Mouse (Mus musculus): ENCODE data around the gene Polg2. TPM values are rescaled to one million over a fixed set of nuclear protein-coding genes. Genes with fewer than 3 reads are reported as not detected.
"Not testable (repeated sequence)": the region's sequence is repeated elsewhere in the genome, so short reads cannot be mapped to it uniquely, and the experiment has no call there.

Polg2 gene
- polyA plus RNA-seq, 1 experiment from 2014 or later: 9.7 TPM

DNA sequence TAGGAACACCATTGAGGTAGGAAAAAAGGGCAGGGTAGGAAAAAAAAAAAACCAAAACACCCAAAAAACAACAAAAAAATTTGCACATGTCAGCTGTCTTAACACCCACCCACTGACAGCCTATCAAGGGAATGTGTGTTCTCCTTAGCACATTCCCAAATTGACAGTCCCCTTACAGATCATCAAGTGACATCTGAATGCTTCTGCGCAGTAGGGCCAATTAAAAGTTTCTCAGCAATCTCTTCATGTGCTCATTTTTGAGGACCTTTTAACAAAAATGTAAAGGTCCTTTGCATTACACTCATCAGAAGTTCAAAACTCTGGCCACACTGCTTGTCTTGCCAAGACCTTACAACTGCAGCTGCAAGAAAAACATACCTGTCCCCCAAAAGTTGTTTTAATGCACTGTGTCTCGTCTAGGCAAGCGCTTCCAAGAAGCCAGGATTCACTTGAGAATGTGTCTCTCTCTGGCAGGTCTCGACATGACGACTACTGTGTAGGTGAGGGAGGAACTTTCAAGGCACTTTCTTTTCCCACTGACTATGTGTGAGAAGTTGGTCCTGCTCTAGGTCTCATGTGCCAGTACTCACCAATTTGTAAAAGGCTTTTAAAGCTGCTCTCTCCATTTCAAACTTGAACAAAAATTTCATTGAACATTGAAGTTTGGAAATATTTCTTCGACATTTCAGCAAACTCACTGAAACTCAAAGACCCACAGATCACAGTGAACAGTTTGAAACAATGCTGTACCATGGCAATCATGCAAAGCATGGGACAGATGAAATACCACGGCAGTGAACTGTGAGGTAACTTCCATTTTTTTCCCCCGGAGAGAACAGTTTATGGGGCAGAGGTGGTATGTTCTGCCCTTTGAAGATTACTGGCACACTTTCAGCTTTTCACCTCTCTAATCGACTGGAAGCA is 3.8 kb upstream of the Polg2 start:
- ATAC-seq (ENCODE audit: low FRiP score, low TSS enrichment): no peak
- 78% methylated on average over 9 of the region's 9 CpGs for WGBS
- Histone ChIP-seq H3K4me2 (replicated peaks; ENCODE audit: low read depth, low read length) (no peak overlapping the region), H3K9me3 (ENCODE audit: low read length) (no peaks in the 10 kb centered on the region), H3K9ac (replicated peaks; ENCODE audit: low read length) (no peak overlapping the region), H3K4me1 (ENCODE audit: insufficient read depth, low read length) (peaks cover 22% of the 10 kb centered on the region), H3K4me3 (ENCODE audit: low read length) (no peak overlapping the region), H3K36me3 (ENCODE audit: insufficient read depth, low read length) (peaks cover 53% of the 10 kb centered on the region), H3K27ac (ENCODE audit: low read length) (no peak overlapping the region), H3K27me3 (ENCODE audit: insufficient read depth, low read length) (no peaks in the 10 kb centered on the region)

DNA sequence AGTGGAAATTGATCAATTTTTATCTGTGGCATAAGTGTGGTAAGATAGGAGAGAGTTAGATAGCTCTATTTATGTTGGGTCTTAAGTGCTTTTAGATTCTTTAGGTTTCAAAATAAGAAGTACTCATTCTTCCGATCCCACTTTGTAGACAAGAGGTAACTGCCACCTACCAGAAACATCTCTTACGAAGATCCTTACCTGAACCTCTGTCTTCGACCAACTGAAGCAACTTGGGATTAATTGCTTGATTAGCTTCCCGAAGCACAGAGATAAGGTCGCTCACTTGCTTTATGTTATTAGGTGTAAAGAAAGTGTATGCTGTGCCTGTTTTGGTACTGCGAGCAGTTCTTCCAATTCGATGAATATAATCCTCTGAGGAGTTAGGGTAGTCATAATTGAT is 2.9 kb upstream of the Polg2 start:
- ATAC-seq (ENCODE audit: low FRiP score, low TSS enrichment); H3K9ac ChIP-seq (replicated peaks; ENCODE audit: low read length); H3K27ac ChIP-seq (ENCODE audit: low read length); H3K27me3 ChIP-seq (ENCODE audit: insufficient read depth, low read length); H3K4me2 ChIP-seq (replicated peaks; ENCODE audit: low read depth, low read length); H3K9me3 ChIP-seq (ENCODE audit: low read length); H3K4me3 ChIP-seq (ENCODE audit: low read length): not testable (repeated sequence)
- WGBS: 88% methylated on average over 7 of the region's 7 CpGs
- peaks cover 22% of the 10 kb centered on the region for H3K4me1 ChIP-seq (ENCODE audit: insufficient read depth, low read length)
- peaks cover 53% of the 10 kb centered on the region for H3K36me3 ChIP-seq (ENCODE audit: insufficient read depth, low read length)

GRCm38 (mm10) chr11:106780590-106781220 is 1.4 kb upstream of the Polg2 start:
- no peak overlapping the region for H3K4me3 ChIP-seq (ENCODE audit: low read length)
- 0 out of 2 replicates have a peak overlapping the region, but pooled peaks have one; percentile 46 for H3K27ac ChIP-seq (ENCODE audit: low read length)
- H3K9me3 ChIP-seq (ENCODE audit: low read length): no peaks in the 10 kb centered on the region
- H3K36me3 ChIP-seq (ENCODE audit: insufficient read depth, low read length): peaks cover 51% of the 10 kb centered on the region
- WGBS: 77% methylated on average over 6 of the region's 6 CpGs
- no peak for ATAC-seq (ENCODE audit: low FRiP score, low TSS enrichment)
- H3K4me1 ChIP-seq (ENCODE audit: insufficient read depth, low read length): peaks cover 16% of the 10 kb centered on the region
- no peak overlapping the region for H3K9ac ChIP-seq (replicated peaks; ENCODE audit: low read length)
- H3K4me2 ChIP-seq (replicated peaks; ENCODE audit: low read depth, low read length): no peak overlapping the region
- no peaks in the 10 kb centered on the region for H3K27me3 ChIP-seq (ENCODE audit: insufficient read depth, low read length)

DNA sequence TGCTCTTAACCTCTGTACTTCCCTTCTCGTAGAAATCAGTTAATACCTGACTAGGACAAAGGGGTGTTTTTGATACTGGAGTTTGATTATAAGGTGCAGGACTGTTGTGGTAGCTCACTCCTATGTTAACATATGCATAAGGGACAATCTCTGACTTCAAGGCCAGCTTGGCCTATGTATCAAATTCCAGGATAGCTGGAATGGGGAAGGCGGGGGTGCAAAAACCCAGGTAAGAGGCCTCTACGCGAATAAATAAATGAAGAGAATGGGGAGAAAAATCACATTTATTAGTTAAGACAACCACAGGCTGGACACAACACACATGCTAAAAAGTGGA is 720 bp upstream of the Polg2 start:
- Histone ChIP-seq H3K27me3 (ENCODE audit: insufficient read depth, low read length) (no peaks in the 10 kb centered on the region), H3K4me2 (replicated peaks; ENCODE audit: low read depth, low read length) (peak overlapping the region; percentile 71), H3K9me3 (ENCODE audit: low read length) (no peaks in the 10 kb centered on the region), H3K4me1 (ENCODE audit: insufficient read depth, low read length) (peaks cover 11% of the 10 kb centered on the region; the same call in 1 of the 2 replicates), H3K36me3 (ENCODE audit: insufficient read depth, low read length) (peaks cover 49% of the 10 kb centered on the region), H3K4me3 (ENCODE audit: low read length) (peak overlapping the region; percentile 61), H3K9ac (replicated peaks; ENCODE audit: low read length) (peak overlapping the region; percentile 80; the same call in 1 of the 2 replicates), H3K27ac (ENCODE audit: low read length) (peak overlapping the region; percentile 95)
- no peak; the same call in 1 of the 2 replicates for ATAC-seq (ENCODE audit: low FRiP score, low TSS enrichment)
- WGBS: 61% methylated on average over 4 of the region's 4 CpGs

DNA sequence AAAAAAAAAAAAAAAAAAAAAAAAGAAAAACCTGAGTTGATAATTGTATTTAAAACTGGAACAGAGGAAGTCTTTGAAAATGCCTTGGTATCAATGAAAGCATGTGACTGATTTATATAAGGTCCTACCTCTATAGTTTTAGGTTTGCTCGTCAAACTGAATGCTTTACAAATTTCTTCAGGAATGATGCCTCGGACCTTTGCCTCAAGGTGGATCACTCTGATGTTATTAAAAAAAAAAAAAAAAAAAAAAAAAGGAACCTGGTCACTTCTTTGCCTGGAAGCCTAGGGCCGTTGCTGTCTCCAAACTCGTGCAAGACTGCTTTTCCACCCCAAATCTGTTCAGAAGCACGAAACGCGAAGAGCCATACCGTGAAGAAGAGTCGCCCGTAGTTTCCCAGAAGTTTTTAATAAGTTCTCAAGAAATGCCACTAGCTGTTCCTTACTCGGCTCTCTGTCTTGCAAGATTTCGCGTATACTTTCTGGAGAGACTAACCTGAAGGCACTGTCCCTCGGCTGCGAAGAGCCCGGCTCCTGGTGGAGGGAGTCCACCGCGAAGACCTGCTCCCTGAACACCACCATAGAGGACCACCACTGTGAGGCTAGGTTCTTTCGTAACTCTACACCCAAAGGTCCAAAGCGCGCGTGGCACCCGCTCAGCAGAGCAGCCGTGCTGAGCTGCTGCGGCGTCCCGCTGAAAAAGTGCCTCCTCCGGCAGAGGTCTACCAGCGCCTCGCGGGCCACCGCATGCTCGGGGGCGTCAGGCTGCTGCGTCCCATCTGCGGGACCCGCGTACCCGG is 549 bp downstream of the Polg2 start:
- Histone ChIP-seq H3K9me3 (ENCODE audit: low read length) (no peaks in the 10 kb centered on the region), H3K4me2 (replicated peaks; ENCODE audit: low read depth, low read length) (peak overlapping the region; percentile 71), H3K27ac (ENCODE audit: low read length) (peak overlapping the region; percentile 95), H3K4me1 (ENCODE audit: insufficient read depth, low read length) (peaks cover 11% of the 10 kb centered on the region; the same call in 1 of the 2 replicates), H3K9ac (replicated peaks; ENCODE audit: low read length) (peak overlapping the region; percentile 80), H3K4me3 (ENCODE audit: low read length) (peak overlapping the region; percentile 61), H3K36me3 (ENCODE audit: insufficient read depth, low read length) (peaks cover 53% of the 10 kb centered on the region), H3K27me3 (ENCODE audit: insufficient read depth, low read length) (no peaks in the 10 kb centered on the region)
- WGBS: under 1% methylated on average over 39 of the region's 39 CpGs
- peak; percentile 83 for ATAC-seq (ENCODE audit: low FRiP score, low TSS enrichment)

- H3K27ac ChIP-seq (ENCODE audit: low read length): no peak overlapping the region
- 84% methylated on average over 7 of the region's 7 CpGs for WGBS
- 0 out of 2 replicates have a peak overlapping the region, but pooled peaks have one; percentile 61 for H3K4me3 ChIP-seq (ENCODE audit: low read length)
- no peaks in the 10 kb centered on the region for H3K27me3 ChIP-seq (ENCODE audit: insufficient read depth, low read length)
- H3K4me2 ChIP-seq (replicated peaks; ENCODE audit: low read depth, low read length): peak overlapping the region; percentile 71
- peaks cover 11% of the 10 kb centered on the region; the same call in 1 of the 2 replicates for H3K4me1 ChIP-seq (ENCODE audit: insufficient read depth, low read length)
- H3K9me3 ChIP-seq (ENCODE audit: low read length): no peaks in the 10 kb centered on the region
- no peak overlapping the region for H3K9ac ChIP-seq (replicated peaks; ENCODE audit: low read length)
- no peak for ATAC-seq (ENCODE audit: low FRiP score, low TSS enrichment)
- peaks cover 53% of the 10 kb centered on the region for H3K36me3 ChIP-seq (ENCODE audit: insufficient read depth, low read length)
Measured at GRCm38 (mm10) chr11:106778132-106778531, 1.2 kb downstream of the Polg2 start.

GRCm38 (mm10) chr11:106777395-106777794 is 1.9 kb downstream of the Polg2 start:
- Histone ChIP-seq H3K36me3 (ENCODE audit: insufficient read depth, low read length) (peaks cover 50% of the 10 kb centered on the region), H3K27ac (ENCODE audit: low read length) (no peak overlapping the region), H3K4me3 (ENCODE audit: low read length) (no peak overlapping the region), H3K4me1 (ENCODE audit: insufficient read depth, low read length) (peaks cover 11% of the 10 kb centered on the region; the same call in 1 of the 2 replicates), H3K9ac (replicated peaks; ENCODE audit: low read length) (no peak overlapping the region), H3K27me3 (ENCODE audit: insufficient read depth, low read length) (no peaks in the 10 kb centered on the region), H3K9me3 (ENCODE audit: low read length) (no peaks in the 10 kb centered on the region), H3K4me2 (replicated peaks; ENCODE audit: low read depth, low read length) (no peak overlapping the region)
- ATAC-seq (ENCODE audit: low FRiP score, low TSS enrichment): no peak
- WGBS: 86% methylated on average over 3 of the region's 3 CpGs

DNA sequence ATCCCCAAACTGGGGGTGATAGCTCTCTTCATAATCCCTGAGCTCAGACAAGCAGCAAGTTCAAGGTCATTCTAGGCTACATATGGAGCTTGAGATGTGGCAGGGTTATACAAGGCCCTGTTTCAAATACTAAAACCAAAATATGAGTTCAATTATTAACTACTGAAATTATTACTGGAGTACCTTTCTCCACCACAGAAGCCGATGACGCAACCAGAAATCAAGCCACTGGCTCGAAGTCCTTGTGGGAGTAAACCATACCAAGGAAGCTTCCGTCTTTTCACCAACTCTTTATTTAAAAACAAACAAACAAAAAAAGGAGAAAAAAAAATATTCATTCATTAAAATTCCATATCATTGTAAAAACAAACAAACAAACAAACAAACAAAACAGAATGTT is 2.4 kb downstream of the Polg2 start:
- no peaks in the 10 kb centered on the region for H3K9me3 ChIP-seq (ENCODE audit: low read length)
- peaks cover 11% of the 10 kb centered on the region; the same call in 1 of the 2 replicates for H3K4me1 ChIP-seq (ENCODE audit: insufficient read depth, low read length)
- no peak overlapping the region for H3K27ac ChIP-seq (ENCODE audit: low read length)
- no peak overlapping the region for H3K4me2 ChIP-seq (replicated peaks; ENCODE audit: low read depth, low read length)
- peaks cover 50% of the 10 kb centered on the region for H3K36me3 ChIP-seq (ENCODE audit: insufficient read depth, low read length)
- H3K4me3 ChIP-seq (ENCODE audit: low read length): no peak overlapping the region
- 84% methylated on average over 4 of the region's 4 CpGs for WGBS
- no peak for ATAC-seq (ENCODE audit: low FRiP score, low TSS enrichment)
- H3K9ac ChIP-seq (replicated peaks; ENCODE audit: low read length): no peak overlapping the region
- no peaks in the 10 kb centered on the region for H3K27me3 ChIP-seq (ENCODE audit: insufficient read depth, low read length)

DNA sequence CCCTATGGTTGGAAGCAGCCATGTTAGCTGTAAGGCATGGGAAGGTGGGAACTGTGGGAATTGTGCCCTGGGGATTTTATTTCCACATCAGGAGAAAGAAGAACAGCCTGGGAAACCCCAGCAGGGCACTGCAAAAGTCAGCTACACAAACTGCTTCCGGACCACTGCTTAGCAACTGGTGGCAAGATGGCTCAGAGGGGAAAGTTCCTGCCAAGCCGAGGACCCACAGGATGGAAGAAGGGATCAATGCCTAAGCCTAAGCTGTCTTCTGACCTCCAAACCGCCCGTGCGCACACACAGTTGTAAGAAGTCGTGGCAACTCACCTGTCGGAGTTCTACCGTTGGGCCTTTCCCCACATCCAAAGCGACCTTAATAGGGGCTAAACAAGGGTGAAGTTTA is 6.3 kb downstream of the Polg2 start:
- WGBS: 93% methylated on average over 9 of the region's 9 CpGs
- H3K4me2 ChIP-seq (replicated peaks; ENCODE audit: low read depth, low read length): no peak overlapping the region
- no peaks in the 10 kb centered on the region; the same call in 1 of the 2 replicates for H3K4me1 ChIP-seq (ENCODE audit: insufficient read depth, low read length)
- H3K36me3 ChIP-seq (ENCODE audit: insufficient read depth, low read length): peaks cover 64% of the 10 kb centered on the region
- no peak overlapping the region for H3K4me3 ChIP-seq (ENCODE audit: low read length)
- no peaks in the 10 kb centered on the region; the same call in 1 of the 2 replicates for H3K9me3 ChIP-seq (ENCODE audit: low read length)
- no peak overlapping the region for H3K9ac ChIP-seq (replicated peaks; ENCODE audit: low read length)
- no peaks in the 10 kb centered on the region for H3K27me3 ChIP-seq (ENCODE audit: insufficient read depth, low read length)
- no peak for ATAC-seq (ENCODE audit: low FRiP score, low TSS enrichment)
- no peak overlapping the region for H3K27ac ChIP-seq (ENCODE audit: low read length)
